Mouse (Mus musculus) E14TG2a.4 (cell line): ENCODE measurements around the gene Mmadhc.

ENCODE experiments used
- CTCF ChIP-seq: conservative IDR thresholded peaks from 2 replicates; pipeline ENCODE4 v1.5.1; 2014; ENCODE audit warnings: low read length
- POU5F1 ChIP-seq: IDR thresholded peaks from 2 replicates; pipeline ENCODE4 v1.6.1; 2014; ENCODE audit warnings: low read length, borderline replicate concordance

DNA sequence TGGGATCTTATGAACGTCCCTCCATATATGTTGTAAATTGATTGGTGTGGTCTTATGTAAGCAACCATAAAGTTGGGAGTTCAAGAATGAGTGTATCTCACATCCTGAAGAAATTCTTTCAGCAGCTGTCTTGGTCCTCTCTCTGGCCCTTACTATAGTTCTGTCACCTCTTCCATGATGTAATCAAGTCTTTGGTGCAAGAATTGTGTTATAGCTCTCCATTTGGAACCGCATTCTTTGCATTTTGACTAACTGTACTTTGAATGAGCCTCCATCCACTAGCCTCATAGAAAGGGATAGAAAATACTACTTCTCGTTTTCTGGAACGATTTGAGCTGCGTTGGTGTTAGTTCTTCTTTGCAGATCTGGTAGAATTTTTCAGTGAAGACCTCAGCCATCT lies 41.6 kb downstream of the Mmadhc start:
- no peak for TF ChIP-seq POU5F1
- no peak for TF ChIP-seq CTCF
